Mouse (Mus musculus) retina, embryonic 14.5 days (tissue): ENCODE data around the gene Adprh.

Experiments
- DNase-seq: peaks from one replicate; pipeline ENCODE4 v3.0.0-alpha.2; 2015; ENCODE audit warnings: low spot score

Adprh gene

GRCm38 (mm10) chr16:38398266-38398665 is 54.2 kb downstream of the Adprh start:
- no peak for DNase-seq

GRCm38 (mm10) chr16:38396155-38396554 is 56.3 kb downstream of the Adprh start:
- DNase-seq, result no peak

GRCm38 (mm10) chr16:38395060-38395730 is 57.3 kb downstream of the Adprh start:
- no peak for DNase-seq

GRCm38 (mm10) chr16:38394191-38394618 is 58.3 kb downstream of the Adprh start:
- no peak for DNase-seq
